Mouse (Mus musculus): ENCODE data around the gene Kif3c. TPM values are rescaled to one million over a fixed set of nuclear protein-coding genes. Genes with fewer than 3 reads are reported as not detected.

The Kif3c gene
- polyA plus RNA-seq, 1 experiment from 2014 or later = 3.5 TPM

- Histone ChIP-seq H3K36me3 (ENCODE audit: control insufficient read depth, insufficient read depth, low read length) (no peaks in the 10 kb centered on the region), H3K27me3 (replicated peaks; ENCODE audit: control insufficient read depth, insufficient read depth, low read length) (peaks cover 11% of the 10 kb centered on the region), H3K27ac (ENCODE audit: low read depth, low read length) (no peak overlapping the region), H3K9ac (ENCODE audit: low read depth, low read length) (no peak overlapping the region), H3K4me3 (ENCODE audit: low read depth, low read length) (no peak overlapping the region), H3K9me3 (ENCODE audit: control insufficient read depth, low read length) (no peaks in the 10 kb centered on the region), H3K4me2 (no peak overlapping the region), H3K4me1 (replicated peaks; ENCODE audit: control insufficient read depth, insufficient read depth, low read length) (peaks cover 5% of the 10 kb centered on the region)
- no peak for DNase-seq (ENCODE audit: low spot score)
- 86% methylated on average over 5 of the region's 5 CpGs for WGBS
- no peak for ATAC-seq (replicated peaks; ENCODE audit: low FRiP score)
Measured at GRCm38 (mm10) chr12:3364076-3364475, 856 bp upstream of the Kif3c start.

DNA sequence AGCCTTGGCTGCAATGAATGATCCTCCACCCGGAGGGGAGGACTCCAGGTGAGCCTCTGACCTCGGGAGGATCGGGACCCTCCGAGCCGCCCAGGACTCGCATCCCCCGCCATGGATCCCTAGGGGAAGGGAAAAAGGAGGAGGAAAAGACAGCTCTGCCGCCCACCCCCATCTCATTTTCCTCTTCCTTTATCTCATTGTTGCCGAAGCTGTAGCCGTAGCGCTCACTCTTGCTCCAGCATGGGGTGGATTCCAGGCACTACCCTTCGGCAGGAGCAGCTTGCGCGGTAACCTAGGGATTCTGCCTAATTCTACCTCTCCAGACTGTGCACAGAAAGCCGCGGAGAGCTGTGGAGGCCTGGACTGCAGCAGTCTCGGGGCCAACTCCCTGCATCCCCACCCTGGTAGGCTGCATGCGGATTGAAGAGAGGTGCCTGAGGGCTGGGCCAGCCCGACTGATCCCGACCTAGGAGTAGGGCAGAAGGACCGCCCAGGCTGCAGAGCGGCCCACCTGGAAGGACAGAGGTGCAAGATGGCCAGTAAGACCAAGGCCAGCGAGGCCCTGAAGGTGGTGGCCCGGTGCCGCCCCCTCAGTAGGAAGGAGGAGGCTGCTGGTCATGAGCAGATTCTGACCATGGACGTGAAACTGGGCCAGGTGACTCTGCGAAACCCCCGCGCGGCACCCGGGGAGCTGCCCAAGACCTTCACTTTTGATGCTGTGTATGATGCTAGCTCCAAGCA lies 687 bp downstream of the Kif3c start:
- no peak overlapping the region for H3K27ac ChIP-seq (ENCODE audit: low read depth, low read length)
- peak overlapping the region; percentile 75 for H3K4me2 ChIP-seq
- peaks cover 5% of the 10 kb centered on the region for H3K4me1 ChIP-seq (replicated peaks; ENCODE audit: control insufficient read depth, insufficient read depth, low read length)
- H3K9me3 ChIP-seq (ENCODE audit: control insufficient read depth, low read length) = no peaks in the 10 kb centered on the region
- 7% methylated on average over 31 of the region's 31 CpGs for WGBS
- peak overlapping the region; percentile 59 for H3K9ac ChIP-seq (ENCODE audit: low read depth, low read length)
- DNase-seq (ENCODE audit: low spot score) (peak; percentile 59), ATAC-seq (replicated peaks; ENCODE audit: low FRiP score) (peak; percentile 40)
- H3K36me3 ChIP-seq (ENCODE audit: control insufficient read depth, insufficient read depth, low read length) = no peaks in the 10 kb centered on the region
- H3K27me3 ChIP-seq (replicated peaks; ENCODE audit: control insufficient read depth, insufficient read depth, low read length) = peaks cover 11% of the 10 kb centered on the region
- peak overlapping the region; percentile 63 for H3K4me3 ChIP-seq (ENCODE audit: low read depth, low read length)

DNA sequence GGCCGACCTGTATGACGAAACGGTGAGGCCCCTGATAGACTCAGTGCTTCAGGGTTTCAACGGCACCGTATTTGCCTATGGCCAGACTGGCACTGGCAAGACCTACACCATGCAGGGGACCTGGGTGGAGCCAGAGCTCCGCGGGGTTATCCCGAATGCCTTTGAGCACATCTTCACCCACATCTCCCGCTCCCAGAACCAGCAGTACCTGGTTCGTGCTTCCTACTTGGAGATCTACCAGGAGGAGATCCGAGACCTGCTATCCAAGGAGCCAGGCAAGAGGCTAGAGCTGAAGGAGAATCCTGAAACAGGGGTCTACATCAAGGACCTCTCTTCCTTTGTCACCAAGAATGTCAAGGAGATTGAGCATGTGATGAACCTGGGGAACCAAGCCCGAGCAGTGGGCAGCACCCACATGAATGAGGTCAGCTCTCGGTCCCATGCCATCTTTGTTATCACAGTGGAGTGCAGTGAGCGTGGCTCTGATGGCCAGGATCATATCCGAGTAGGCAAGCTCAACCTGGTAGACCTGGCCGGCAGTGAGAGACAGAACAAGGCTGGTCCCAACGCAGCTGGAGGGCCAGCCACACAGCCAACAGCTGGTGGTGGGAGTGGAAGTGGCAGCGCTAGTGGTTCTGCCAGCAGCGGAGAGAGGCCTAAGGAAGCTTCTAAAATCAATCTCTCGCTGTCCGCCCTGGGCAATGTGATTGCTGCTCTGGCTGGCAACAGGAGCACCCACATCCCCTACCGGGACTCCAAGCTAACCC lies 1.4 kb downstream of the Kif3c start:
- WGBS = 62% methylated on average over 22 of the region's 22 CpGs
- no peaks in the 10 kb centered on the region for H3K9me3 ChIP-seq (ENCODE audit: control insufficient read depth, low read length)
- H3K27ac ChIP-seq (ENCODE audit: low read depth, low read length) = no peak overlapping the region
- peaks cover 11% of the 10 kb centered on the region for H3K27me3 ChIP-seq (replicated peaks; ENCODE audit: control insufficient read depth, insufficient read depth, low read length)
- H3K9ac ChIP-seq (ENCODE audit: low read depth, low read length) = peak overlapping the region; percentile 59; the same call in 1 of the 2 replicates
- H3K4me1 ChIP-seq (replicated peaks; ENCODE audit: control insufficient read depth, insufficient read depth, low read length) = peaks cover 5% of the 10 kb centered on the region
- peak overlapping the region; percentile 63 for H3K4me3 ChIP-seq (ENCODE audit: low read depth, low read length)
- H3K36me3 ChIP-seq (ENCODE audit: control insufficient read depth, insufficient read depth, low read length) = no peaks in the 10 kb centered on the region
- peak overlapping the region; percentile 75 for H3K4me2 ChIP-seq
- DNase-seq (ENCODE audit: low spot score) (no peak), ATAC-seq (replicated peaks; ENCODE audit: low FRiP score) (no peak)

DNA sequence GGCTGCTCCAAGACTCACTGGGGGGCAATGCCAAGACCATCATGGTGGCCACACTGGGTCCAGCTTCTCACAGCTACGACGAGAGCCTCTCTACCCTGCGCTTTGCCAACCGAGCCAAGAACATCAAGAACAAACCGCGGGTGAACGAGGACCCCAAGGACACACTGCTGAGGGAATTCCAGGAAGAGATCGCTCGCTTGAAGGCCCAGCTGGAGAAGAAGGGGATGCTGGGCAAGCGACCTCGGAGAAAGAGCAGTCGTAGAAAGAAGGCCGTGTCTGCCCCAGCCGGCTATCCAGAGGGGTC lies 2.0 kb downstream of the Kif3c start:
- peaks cover 11% of the 10 kb centered on the region for H3K27me3 ChIP-seq (replicated peaks; ENCODE audit: control insufficient read depth, insufficient read depth, low read length)
- no peaks in the 10 kb centered on the region for H3K36me3 ChIP-seq (ENCODE audit: control insufficient read depth, insufficient read depth, low read length)
- H3K27ac ChIP-seq (ENCODE audit: low read depth, low read length) = no peak overlapping the region
- no peak overlapping the region for H3K9ac ChIP-seq (ENCODE audit: low read depth, low read length)
- H3K4me3 ChIP-seq (ENCODE audit: low read depth, low read length) = no peak overlapping the region
- H3K9me3 ChIP-seq (ENCODE audit: control insufficient read depth, low read length) = no peaks in the 10 kb centered on the region
- WGBS = 90% methylated on average over 14 of the region's 14 CpGs
- no peak for DNase-seq (ENCODE audit: low spot score)
- peaks cover 5% of the 10 kb centered on the region for H3K4me1 ChIP-seq (replicated peaks; ENCODE audit: control insufficient read depth, insufficient read depth, low read length)
- ATAC-seq (replicated peaks; ENCODE audit: low FRiP score) = no peak
- H3K4me2 ChIP-seq = no peak overlapping the region

- Histone ChIP-seq H3K4me1 (replicated peaks; ENCODE audit: control insufficient read depth, insufficient read depth, low read length) (peaks cover 5% of the 10 kb centered on the region), H3K4me2 (no peak overlapping the region), H3K27ac (ENCODE audit: low read depth, low read length) (no peak overlapping the region), H3K9ac (ENCODE audit: low read depth, low read length) (no peak overlapping the region), H3K36me3 (ENCODE audit: control insufficient read depth, insufficient read depth, low read length) (no peaks in the 10 kb centered on the region), H3K9me3 (ENCODE audit: control insufficient read depth, low read length) (no peaks in the 10 kb centered on the region), H3K27me3 (replicated peaks; ENCODE audit: control insufficient read depth, insufficient read depth, low read length) (peaks cover 11% of the 10 kb centered on the region), H3K4me3 (ENCODE audit: low read depth, low read length) (no peak overlapping the region)
- DNase-seq (ENCODE audit: low spot score) (no peak), ATAC-seq (replicated peaks; ENCODE audit: low FRiP score) (no peak)
- WGBS = 71% methylated on average over 3 of the region's 3 CpGs
Measured at GRCm38 (mm10) chr12:3368771-3369170, 3.8 kb downstream of the Kif3c start.

- no peak for ATAC-seq (replicated peaks; ENCODE audit: low FRiP score)
- 39% methylated on average over 11 of the region's 11 CpGs for WGBS
- no peak overlapping the region for H3K4me3 ChIP-seq (ENCODE audit: low read depth, low read length)
Measured at GRCm38 (mm10) chr12:3370979-3371925, 6.3 kb downstream of the Kif3c start.

GRCm38 (mm10) chr12:3371991-3372390 lies 7.1 kb downstream of the Kif3c start:
- Histone ChIP-seq H3K4me2 (no peak overlapping the region), H3K9ac (ENCODE audit: low read depth, low read length) (no peak overlapping the region), H3K36me3 (ENCODE audit: control insufficient read depth, insufficient read depth, low read length) (no peaks in the 10 kb centered on the region), H3K4me3 (ENCODE audit: low read depth, low read length) (no peak overlapping the region), H3K27ac (ENCODE audit: low read depth, low read length) (no peak overlapping the region), H3K27me3 (replicated peaks; ENCODE audit: control insufficient read depth, insufficient read depth, low read length) (no peaks in the 10 kb centered on the region), H3K4me1 (replicated peaks; ENCODE audit: control insufficient read depth, insufficient read depth, low read length) (no peaks in the 10 kb centered on the region), H3K9me3 (ENCODE audit: control insufficient read depth, low read length) (no peaks in the 10 kb centered on the region)
- ATAC-seq (replicated peaks; ENCODE audit: low FRiP score) = no peak
- no peak for DNase-seq (ENCODE audit: low spot score)
- 52% methylated on average over 3 of the region's 3 CpGs for WGBS

More at GRCm38 (mm10) chr12:3370979-3371925, 6.3 kb downstream of the Kif3c start:
- H3K4me2 ChIP-seq = no peak overlapping the region
- no peak overlapping the region for H3K27ac ChIP-seq (ENCODE audit: low read depth, low read length)
- no peaks in the 10 kb centered on the region; the same call in 1 of the 2 replicates for H3K4me1 ChIP-seq (replicated peaks; ENCODE audit: control insufficient read depth, insufficient read depth, low read length)
- DNase-seq (ENCODE audit: low spot score) = no peak
- H3K27me3 ChIP-seq (replicated peaks; ENCODE audit: control insufficient read depth, insufficient read depth, low read length) = peaks cover 3% of the 10 kb centered on the region
- no peak overlapping the region for H3K9ac ChIP-seq (ENCODE audit: low read depth, low read length)
- H3K36me3 ChIP-seq (ENCODE audit: control insufficient read depth, insufficient read depth, low read length) = no peaks in the 10 kb centered on the region
- H3K9me3 ChIP-seq (ENCODE audit: control insufficient read depth, low read length) = no peaks in the 10 kb centered on the region

DNA sequence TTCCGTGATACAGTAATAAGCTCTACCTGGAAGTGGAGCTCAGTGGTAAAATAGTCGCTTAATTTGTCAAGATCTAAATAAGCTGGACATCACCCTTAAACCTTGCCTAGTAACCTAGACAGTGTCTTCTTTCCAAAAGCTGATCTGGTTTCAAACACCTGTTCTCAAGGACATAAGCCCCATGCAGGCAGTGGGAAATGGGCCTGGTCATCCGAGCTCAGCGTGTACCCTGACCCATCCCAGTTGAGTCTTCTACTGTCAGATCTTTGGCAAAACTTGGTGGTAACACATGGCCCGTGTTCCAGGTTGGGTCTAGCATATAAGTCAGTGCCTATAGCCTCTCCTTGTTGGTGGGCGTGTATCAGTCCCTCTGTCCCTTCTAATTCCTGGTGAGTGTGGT lies 8.6 kb downstream of the Kif3c start:
- DNase-seq (ENCODE audit: low spot score) = no peak
- Histone ChIP-seq H3K4me3 (ENCODE audit: low read depth, low read length) (no peak overlapping the region), H3K36me3 (ENCODE audit: control insufficient read depth, insufficient read depth, low read length) (no peaks in the 10 kb centered on the region), H3K4me1 (replicated peaks; ENCODE audit: control insufficient read depth, insufficient read depth, low read length) (no peaks in the 10 kb centered on the region), H3K9me3 (ENCODE audit: control insufficient read depth, low read length) (no peaks in the 10 kb centered on the region), H3K4me2 (no peak overlapping the region), H3K27ac (ENCODE audit: low read depth, low read length) (no peak overlapping the region), H3K9ac (ENCODE audit: low read depth, low read length) (no peak overlapping the region), H3K27me3 (replicated peaks; ENCODE audit: control insufficient read depth, insufficient read depth, low read length) (no peaks in the 10 kb centered on the region)
- ATAC-seq (replicated peaks; ENCODE audit: low FRiP score) = no peak
- WGBS = 84% methylated on average over 6 of the region's 6 CpGs
